Mouse (Mus musculus) MN1 (cell line): ENCODE measurements around the gene Dab2ip.

Experiments used
- DNase-seq: peaks from one replicate; pipeline ENCODE4 v3.0.0-alpha.2; 2016; ENCODE audit warnings: low spot score

Dab2ip gene

DNA sequence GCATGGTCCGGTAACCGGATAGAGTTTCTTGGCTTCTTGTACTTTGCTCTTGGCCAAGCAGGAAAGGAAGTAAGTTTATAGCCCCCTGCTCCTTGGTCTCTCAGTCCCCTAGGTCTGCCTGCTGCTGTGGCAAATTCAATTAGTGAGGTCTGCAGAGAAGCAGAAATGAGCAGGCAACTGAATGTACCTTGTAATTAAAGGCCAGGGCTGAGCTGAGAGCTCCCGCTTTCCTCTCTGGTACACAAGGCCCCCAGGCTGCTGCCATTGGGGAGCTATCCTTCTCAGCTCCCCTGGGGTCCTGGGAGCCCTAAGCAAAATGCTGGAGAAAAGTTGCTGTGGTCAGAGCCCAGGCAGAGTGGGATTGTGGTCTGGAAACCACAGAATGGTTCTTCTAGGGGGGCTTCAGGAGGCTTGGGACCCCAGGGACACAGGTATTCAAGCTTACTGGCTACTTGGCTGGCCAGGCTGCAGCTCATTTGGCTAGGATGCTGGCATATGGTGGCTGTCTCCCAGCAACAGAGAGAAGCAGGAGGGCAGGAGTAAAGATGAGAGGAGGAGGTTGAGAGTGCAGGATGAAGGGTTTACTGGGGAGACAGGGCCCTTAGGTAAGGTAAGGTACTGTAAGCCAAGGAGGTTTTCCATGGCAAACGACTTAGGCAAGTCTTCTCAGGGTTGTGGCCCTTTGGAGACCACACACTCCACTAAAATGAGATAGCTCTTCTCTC lies 922 bp downstream of the Dab2ip start:
- DNase-seq = peak; percentile 67

DNA sequence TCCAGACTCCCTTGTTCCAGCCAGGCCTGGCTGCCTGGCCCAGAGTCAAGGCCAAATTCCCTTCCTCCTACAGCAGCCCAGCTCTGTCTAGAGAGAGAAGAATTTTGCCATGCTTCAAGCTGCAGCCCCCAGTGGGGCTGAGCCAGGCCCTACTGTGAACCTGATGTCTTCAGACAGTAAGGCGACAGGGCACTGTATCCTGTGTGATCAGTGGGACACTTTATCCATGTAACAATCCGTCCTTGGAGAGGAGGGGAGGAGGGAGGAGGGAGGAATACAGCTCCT lies 1.4 kb downstream of the Dab2ip start:
- peak; percentile 52 for DNase-seq

DNA sequence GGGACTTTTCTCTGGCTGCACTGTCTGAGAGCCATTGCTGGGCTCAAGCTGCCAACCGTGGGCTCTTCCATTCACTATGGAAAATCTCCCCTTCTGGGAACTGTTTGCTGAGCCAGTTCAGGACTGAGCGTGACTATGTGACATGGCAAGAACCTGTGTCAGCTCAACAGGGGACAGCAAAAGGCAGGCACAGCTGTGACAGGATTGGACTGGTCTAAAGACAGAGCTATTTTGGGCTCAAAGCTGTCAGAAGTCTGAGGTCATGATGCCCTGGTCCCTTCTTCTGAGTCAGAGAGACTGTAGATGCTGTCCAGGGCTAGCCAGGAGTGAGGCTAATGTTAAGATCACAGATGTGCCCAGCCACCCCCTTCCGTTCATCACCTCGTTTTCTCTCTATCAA lies 5.7 kb downstream of the Dab2ip start:
- peak; percentile 33 for DNase-seq

DNA sequence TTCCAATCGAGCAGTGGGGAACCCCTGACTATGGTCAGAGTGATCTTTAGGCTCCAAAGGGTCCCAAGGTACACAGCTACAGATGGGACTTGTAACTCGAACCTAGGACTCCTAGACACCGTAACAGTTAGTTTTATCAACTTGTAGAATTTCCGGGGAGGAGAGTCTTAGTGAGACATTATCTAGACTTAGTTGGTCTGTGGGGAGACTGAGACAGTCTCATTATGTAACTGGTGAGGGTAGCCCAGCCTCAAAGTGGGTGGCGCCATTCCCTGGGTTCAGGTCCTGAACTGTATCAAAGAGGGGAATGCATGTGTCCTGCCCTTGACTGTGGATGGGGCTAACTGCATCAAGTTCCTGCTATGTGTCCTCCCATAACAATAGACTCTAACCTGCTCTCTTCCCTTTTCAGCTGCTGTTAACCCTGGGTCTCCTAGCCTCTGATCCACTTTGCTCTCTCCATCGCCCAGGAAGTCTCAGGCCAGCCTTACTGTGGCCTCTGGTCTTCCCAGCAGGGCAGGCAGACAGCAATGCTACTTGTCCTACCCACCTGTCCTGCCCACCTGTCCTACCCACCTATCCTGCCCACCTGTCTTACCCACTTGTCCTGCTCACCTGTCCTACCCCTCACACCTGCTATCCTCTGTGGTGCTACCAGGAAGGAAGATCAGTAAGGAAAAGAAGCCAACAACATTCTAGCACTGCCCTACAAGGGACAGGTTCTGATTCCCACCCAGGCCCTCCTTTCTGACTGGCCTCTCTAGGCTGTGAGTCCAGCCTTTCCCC lies 7.2 kb downstream of the Dab2ip start:
- no peak for DNase-seq

DNA sequence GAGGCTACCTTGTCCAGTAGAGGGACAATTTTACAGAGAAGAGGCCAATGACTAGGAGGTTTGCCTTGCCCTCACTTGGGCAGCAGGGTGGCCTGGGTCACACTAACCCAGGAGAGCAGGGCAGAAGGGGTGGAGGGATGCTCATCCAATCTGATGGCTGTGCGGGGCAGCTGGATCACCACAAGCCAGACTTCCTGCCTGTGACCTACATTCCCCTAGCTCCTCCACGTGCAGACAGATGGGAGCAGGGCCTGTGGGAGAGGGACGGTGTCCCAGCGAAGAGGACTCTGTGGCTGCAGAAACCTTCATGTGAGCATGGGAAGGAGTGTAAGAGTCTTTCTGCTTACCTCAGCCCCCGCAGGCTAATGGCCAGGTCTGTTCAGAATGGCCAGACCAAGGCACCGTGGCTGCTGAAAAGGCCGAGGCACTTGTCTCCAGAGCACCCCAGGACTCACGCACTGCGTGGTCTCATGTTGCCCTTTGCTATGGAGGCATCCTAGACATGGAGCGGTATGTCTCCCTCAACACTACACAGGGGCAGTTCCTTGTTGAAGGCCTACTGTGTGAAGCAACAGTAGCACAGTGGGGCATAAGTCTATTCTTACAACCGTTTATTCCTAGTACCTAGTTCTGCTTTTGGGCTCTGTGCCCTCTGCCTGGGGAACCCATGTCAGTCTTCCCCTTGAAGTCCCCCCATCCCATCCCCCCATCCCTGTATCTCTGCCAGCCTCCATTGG lies 9.1 kb downstream of the Dab2ip start:
- DNase-seq = peak; percentile 33

DNA sequence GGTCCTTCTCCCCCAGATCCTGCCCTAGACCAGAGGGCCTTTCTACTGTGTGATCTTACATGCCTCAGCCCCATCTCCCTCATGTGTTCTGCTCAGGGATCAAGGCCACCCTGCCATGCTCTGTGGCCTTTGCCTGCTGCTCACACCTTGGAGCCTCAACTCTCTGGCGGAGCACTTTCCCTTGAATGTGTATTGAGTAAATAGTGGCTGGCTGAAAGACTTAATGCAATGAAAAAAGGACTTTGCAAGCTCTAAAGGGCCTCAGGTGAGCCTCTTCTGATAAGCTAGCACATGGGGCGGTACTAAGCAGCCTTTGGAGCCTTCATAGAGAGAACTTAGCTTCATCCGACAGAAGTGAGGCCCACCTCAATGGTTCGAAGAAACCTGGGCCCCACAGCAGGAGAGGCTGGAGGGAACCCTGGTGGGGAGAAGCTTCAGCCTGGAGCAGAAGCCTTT lies 9.7 kb downstream of the Dab2ip start:
- DNase-seq = no peak

DNA sequence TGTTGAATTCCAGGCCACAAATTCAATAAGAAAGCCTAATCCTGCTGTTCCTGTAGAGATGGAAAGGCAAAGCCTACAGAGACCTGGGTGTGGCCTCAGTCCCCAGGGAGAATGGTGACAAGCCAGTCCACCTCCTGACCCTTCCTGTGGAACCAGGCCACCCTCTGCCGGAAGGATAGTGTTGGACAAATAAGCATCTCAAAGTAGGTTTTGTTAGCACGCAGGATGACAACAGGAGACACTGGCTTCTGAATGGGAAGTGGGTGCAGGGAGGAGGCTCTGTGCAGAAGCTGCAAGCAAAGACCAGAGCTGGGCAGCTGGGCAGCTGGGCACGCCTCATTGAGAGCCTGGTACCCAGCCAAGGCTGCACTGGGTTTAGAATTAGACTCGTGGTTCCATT lies 12.7 kb downstream of the Dab2ip start:
- peak; percentile 79 for DNase-seq

DNA sequence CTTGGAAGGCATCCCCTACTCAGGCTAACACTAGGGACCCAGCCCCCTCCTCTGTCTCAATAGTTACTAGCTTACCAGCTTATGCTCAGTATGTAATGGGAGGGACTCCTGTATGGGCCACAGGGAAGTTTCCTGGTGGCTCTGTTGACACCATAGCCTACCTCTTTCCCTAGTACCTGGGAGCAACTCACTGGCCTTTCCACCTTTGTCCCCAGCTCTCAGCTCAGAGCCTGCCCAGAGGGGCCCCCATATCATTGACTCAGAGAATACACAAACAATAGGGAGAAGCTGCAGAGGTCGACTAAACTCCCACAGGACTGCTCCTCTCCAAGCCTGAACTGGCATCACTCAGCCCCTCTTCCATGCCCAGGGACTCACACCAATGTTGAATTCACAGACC lies 16.6 kb downstream of the Dab2ip start:
- DNase-seq = no peak

DNA sequence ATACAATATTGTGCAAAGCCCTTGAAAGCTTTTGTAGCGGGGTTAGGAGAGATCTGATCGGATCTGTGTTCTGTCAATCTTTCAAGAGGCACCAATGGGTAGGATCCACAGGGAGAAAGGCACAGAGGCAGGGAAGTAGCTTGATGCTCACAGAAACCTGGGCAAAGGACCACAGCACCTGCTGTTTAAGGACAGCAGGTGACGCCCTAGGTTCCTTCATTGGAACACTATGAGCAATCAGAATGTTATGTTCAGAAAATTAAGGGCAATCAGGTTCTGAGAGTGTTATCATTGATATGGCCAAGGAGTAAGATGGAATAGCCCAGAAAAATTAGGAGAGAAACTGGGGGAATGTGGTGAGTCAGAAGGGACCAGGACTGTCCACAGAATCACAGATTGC lies 18.6 kb downstream of the Dab2ip start:
- DNase-seq = no peak

DNA sequence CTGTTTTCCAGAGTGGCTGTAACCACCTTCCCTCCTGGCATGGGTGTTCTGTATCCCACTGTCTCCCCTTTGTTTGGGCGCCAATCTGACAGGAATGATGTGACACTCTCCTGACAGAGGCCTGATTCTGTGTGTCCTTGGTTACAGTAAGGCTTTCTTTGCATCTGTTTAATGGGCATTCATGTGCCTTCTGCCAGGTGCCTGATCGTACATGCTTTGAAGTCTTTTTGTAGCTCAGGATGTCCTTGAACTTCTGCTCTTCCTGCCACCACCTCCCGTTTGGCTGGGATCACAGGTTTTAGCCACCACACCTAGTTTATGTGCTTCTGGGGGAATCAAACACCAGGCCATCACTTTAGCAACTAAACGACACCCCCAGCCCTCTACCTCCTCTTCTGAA lies 22.0 kb downstream of the Dab2ip start:
- no peak for DNase-seq

DNA sequence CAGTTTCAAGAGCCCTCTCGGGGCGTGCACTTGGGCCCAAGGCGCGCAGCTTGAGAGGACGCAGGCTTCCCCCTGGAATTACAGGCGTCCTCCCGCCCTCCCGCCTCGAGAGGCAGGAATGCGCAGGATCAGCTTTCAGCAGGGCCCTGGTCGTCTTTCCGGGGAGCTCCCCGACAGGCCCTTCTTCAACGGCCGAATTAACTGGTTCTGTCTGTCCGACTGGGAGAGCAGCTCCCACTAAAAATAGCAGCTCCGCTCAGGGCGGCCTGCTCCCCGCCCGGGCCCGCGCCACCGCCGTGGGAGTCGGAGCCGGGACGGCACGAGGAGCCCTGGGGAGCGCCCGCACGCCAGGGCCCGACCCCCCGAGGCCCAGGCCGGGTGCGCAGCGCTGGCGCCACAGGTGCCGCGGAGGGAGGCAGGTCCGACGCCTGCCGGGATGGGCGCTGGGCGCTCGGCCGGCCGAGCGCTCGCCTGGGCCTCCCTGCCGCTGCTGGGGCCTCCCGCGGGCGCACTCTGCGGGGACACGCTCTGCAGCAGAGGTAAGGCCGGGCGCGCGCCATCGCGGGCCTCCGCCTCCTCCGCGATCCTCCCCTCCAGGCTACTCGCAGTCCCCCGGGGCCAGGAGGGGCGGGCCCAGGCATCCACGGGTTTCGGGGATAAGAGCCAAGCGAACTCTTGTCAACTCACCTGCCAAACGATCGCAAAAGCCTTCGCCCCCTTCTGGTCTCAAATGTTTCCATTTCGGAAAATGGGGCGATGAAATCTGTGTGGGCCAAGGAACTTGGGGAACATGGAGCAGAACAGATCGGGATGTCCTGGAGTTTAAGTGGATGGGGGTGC lies 23.7 kb downstream of the Dab2ip start:
- peak; percentile 78 for DNase-seq

DNA sequence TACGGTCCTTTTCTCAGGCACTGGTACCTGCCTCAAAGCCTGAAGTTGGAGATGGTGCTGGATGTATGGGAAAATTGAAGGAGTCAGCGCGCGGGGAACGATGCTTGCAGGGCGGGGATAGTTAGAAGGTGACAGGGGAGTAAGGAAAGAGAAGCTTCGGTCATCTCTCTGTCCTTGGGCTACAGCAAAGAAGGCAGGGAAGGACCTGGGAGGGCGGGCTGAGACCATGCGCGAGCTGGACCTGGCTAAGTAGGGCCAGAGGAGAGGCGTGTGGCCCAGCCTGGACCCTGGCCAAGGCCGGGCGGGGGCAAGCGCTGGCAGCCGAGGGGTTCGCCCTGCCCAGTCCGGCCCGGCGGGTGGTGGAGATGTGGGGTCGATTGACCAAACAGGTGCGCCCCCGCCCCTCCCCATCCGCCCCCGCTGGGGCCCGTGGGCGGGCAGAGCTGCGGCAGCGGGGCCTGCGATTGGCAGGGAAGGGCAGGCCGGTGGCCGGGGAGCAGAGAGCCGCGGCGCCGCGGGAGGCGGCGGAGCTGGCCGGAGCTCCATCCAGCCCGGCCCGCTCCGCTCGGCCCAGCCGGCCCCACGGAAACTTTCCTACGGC lies 24.4 kb downstream of the Dab2ip start:
- DNase-seq = peak; percentile 82

DNA sequence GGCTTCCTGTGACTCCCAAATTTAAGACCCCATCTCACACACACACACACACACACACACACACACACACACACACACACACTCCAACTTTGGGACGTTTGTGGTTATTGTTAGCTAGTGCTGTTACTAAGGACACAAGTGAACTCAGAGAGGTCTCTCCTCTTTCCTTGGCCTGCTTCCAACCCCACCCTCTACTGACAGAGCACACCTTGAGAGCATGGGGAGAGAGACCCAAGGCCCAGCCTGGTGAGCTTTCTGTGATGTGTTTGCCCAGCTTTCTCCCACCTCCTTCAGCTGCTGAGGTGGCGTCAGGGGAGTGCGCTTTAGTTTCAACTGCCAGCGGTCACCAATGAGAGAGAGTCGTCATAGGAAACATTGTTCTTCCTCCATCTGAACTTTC lies 25.3 kb downstream of the Dab2ip start:
- peak; percentile 30 for DNase-seq

DNA sequence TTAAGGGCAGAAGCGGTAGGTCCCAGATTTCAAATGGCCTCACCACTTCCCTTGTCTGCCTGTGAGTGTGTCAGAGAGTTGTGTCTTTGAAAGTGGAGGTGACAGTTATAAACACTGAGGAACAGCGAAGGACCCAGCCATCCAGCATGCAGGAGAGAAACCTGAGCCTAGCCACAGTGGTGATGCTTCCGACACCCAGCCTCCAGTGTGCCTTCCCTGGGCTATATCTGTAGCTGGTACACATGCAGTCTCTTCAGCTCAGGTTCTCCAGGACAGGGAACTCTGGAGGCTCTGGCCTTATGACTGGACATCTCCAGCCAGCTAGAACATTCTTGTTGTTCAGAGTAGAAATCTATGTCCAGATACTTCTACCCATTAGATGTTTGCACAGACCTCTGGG lies 25.9 kb downstream of the Dab2ip start:
- DNase-seq = no peak

DNA sequence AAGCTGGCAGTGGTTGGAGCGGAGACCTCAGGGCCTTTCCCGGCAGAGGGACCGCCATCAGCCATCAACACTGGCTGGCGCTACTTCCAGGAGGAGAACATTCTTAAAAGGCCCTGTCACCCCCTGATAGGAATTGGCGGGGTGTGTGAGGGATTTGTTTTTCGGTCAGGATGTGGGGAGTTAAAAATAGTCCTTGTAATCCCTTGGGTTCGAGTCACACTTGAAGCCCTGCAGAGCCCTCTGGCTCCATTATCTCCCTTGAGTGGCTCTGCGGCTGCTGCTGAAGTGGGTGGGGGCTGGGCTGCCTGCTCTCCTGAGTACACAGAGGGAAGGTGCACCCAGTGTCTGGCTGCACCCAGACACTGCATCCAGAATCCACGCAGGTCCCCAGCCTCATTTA lies 30.3 kb downstream of the Dab2ip start:
- DNase-seq = peak; percentile 42

DNA sequence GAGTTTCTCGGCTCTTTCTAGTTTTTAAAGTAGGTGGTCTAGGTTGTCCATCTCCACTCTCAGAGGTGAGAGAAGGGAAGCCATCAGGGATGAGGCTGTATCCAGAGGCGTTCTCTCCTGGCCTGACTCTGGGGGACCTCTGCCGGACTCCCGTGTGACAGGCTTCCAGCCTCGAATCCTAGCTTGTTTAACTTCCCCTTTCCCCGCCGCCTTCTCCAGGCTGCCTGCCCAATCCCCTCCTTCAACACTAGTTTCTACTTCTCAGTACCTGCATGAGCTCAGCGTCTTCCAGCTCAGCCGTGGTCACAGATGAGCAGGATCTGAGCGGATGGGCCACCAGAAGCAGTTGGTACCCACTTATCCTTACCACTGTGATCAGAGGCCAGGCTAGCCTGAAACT lies 31.3 kb downstream of the Dab2ip start:
- DNase-seq = no peak

DNA sequence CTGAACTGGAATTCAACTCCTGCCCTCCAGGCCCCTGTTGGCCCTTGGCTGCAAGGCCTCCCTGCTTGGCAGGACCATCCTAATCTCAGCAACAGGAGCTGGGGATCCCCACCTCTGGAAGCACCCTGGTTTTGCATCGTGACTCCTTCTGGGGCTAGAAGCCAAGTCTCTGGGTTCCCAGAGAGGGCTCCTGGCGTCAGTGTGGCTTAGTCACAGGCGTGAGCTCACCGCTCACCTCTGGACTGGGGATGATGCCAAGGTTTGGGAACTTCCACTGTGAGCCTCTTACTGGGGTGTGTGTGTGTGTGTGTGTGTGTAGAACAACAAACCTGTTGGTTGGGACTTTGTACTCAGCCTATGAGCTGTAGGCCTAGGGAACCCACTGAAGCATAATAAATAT lies 31.7 kb downstream of the Dab2ip start:
- DNase-seq = peak; percentile 71

DNA sequence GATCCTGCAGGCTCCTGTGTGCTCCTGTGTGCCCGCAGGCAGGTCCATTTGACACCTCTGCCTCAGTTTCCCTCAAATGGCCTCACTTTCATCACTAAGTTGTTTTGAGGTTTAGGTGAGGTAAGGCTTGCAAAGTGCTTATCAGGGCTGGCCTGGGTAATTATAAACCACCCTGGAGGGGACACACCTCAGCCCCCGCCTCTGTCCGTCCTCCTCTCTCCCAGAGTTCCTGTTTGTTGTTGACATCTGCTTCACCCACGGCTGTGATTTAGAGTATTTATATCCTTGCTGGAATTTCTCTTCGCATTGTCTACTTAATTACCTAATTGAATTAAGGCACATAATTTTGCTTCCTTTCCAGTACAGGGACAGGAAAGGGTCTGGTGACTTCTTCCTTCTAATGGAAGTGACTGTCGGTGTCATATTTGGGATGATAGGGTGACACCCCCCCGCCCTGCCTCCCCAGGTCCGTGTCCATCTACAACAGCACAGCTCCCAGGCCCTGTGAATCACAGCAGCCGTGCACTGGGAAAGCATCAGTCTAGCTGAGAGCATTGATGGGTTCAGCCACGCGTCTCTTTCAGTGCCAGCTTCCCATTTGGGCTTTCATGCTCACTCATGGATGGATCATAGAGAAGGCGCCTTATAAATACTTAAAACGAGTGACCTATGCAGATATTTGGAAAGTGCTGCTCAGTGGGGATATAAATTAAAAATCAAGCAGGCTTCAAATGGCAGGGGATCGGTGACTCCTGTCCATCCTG lies 34.1 kb downstream of the Dab2ip start:
- peak; percentile 41 for DNase-seq

DNA sequence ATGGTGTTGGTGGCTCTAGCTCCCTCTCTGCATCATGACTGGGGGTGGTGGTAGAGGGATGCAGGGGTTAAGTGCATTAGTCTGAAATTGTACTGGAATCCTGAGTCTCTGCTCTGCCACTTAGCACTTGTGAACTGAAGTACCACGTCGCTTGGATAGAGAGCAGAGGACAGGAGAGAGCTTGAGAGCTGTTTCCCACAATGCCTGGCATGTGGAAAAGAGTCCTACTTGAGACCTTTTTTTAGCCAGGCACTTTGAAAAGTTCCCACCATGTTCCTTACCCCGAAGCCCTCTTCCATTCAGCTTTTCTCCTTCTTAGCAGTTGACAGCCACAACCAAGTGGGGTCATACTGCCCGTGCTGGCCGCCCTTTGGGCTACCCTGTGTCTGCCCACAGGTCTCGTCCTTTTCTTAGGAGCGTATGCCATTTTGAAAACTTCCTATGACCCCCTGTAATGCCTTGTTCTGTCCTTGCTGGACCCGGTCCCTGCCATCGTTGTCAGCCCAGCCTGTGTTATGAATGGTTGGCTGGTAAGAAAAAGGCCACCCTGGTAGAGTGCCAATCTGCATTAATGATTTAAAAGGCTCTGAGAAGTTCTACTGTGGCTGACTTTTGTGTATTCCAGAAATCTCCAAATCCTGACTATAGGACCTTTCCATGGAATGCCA lies 34.8 kb downstream of the Dab2ip start:
- no peak for DNase-seq

DNA sequence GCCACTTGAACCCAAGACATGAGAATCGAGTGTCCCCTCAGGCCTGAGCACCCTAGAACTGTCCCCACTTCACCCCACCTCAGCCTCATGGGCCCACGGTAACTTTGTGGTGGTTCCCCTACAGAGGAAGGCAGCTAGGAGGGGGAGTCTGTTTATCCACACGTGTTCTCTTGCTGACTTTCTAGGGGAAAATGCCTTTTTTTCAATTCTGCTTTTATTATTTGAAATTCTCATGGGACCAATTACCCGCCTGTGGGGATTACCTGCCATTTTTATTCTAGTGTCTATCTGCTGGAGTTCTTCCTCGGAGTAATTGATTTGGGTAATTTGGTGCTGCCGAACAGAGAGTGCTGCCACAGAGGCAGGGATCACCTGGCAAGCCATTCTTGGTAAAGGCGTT lies 35.8 kb downstream of the Dab2ip start:
- no peak for DNase-seq
